Mouse (Mus musculus): ENCODE measurements around the gene Cacna2d3. TPM values are rescaled to one million over a fixed set of nuclear protein-coding genes. Genes with fewer than 3 reads are reported as not detected.

Gene Cacna2d3
- total RNA-seq, 2 experiments from 2014 or later, result 0.73 to 0.85 TPM

- DNase-seq (ENCODE audit: low spot score), result no peak
These were observed 773.4 kb downstream of the Cacna2d3 start for GRCm38 (mm10) chr14:28948019-28948850.

- no peak for DNase-seq (ENCODE audit: low spot score)
These were observed 788.8 kb downstream of the Cacna2d3 start for GRCm38 (mm10) chr14:28932746-28933293.

- no peak for DNase-seq (ENCODE audit: low spot score)
These were observed 798.3 kb downstream of the Cacna2d3 start for GRCm38 (mm10) chr14:28923180-28923961.

GRCm38 (mm10) chr14:28918871-28919270 is 802.8 kb downstream of the Cacna2d3 start:
- DNase-seq (ENCODE audit: low spot score), result no peak

- DNase-seq (ENCODE audit: low spot score), result no peak
These were observed 806.7 kb downstream of the Cacna2d3 start for GRCm38 (mm10) chr14:28915004-28915403.

GRCm38 (mm10) chr14:28907659-28908058 is 814.0 kb downstream of the Cacna2d3 start:
- no peak for DNase-seq (ENCODE audit: low spot score)

- DNase-seq (ENCODE audit: low spot score), result no peak
These were observed 829.1 kb downstream of the Cacna2d3 start for GRCm38 (mm10) chr14:28892530-28892929.

GRCm38 (mm10) chr14:28887373-28887772 is 834.3 kb downstream of the Cacna2d3 start:
- no peak for DNase-seq (ENCODE audit: low spot score)

- DNase-seq (ENCODE audit: low spot score), result no peak
These were observed 835.0 kb downstream of the Cacna2d3 start for GRCm38 (mm10) chr14:28886661-28887060.

GRCm38 (mm10) chr14:28870983-28871382 is 850.7 kb downstream of the Cacna2d3 start:
- DNase-seq (ENCODE audit: low spot score), result no peak

GRCm38 (mm10) chr14:28870382-28870781 is 851.3 kb downstream of the Cacna2d3 start:
- no peak for DNase-seq (ENCODE audit: low spot score)

- DNase-seq (ENCODE audit: low spot score), result no peak
These were observed 856.7 kb downstream of the Cacna2d3 start for GRCm38 (mm10) chr14:28864925-28865324.

GRCm38 (mm10) chr14:28861142-28861541 is 860.5 kb downstream of the Cacna2d3 start:
- no peak for DNase-seq (ENCODE audit: low spot score)

Other genes with a start within 250 kb of the Cacna2d3 start
- 10 to 100 TPM; 74.9 to 96.6 TPM for gene Selenok, start 246.4 kb upstream of the Cacna2d3 start, total RNA-seq (2021)